Mouse (Mus musculus) embryonic fibroblast, embryonic 13.5 days (primary cell): ENCODE measurements around the gene Lamb3.

Source experiments
- CTCF ChIP-seq: IDR thresholded peaks from 2 replicates; pipeline ENCODE4 v1.5.1; 2011; ENCODE audit warnings: mild to moderate bottlenecking, control low read depth, low read length, moderate library complexity, borderline replicate concordance; ENCODE audit not compliant: insufficient read depth
- POLR2A ChIP-seq: IDR thresholded peaks from 2 replicates; pipeline ENCODE4 v1.6.1; 2011; ENCODE audit warnings: low read depth, mild to moderate bottlenecking, control low read depth, low read length, moderate library complexity

GRCm38 (mm10) chr1:193303096-193303495 lies 95.6 kb downstream of the Lamb3 start:
- TF ChIP-seq POLR2A: no peak
- TF ChIP-seq CTCF: no peak
